Mouse (Mus musculus): ENCODE results near the gene Slc25a21.

DNA sequence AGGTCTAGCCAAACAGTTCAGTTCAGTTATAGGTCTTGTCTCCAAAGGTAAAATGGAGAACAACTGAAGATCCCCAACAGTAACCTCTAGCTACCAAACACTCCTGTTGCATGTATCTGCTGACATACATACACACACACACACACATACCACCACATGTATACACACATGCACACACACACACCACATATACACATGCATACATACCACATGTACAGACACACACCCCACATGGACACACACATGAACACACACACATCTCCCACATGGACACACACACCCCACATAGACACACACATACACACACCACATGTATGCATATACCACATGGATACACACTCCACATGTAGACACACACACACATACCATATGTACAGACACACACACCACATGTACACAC lies 997 bp upstream of the Slc25a21 start:
- no peak for TF ChIP-seq POLR2A (IDR thresholded peaks at IDR 0.05; ENCODE audit: low read depth, low read length)
- no peak for TF ChIP-seq CTCF (conservative IDR thresholded peaks at IDR 0.05; ENCODE audit: insufficient read depth, insufficient read length, low read depth, low read length)

Data from kidney, adult 2 months (tissue).